Mouse (Mus musculus): Measurements from ENCODE around the gene Cbfa2t3.

The Cbfa2t3 gene

GRCm38 (mm10) chr8:122610612-122611277 lies 88.2 kb downstream of the Cbfa2t3 start:
- DNase-seq (ENCODE audit: low spot score in 2 of 2) = peak in 1 of 2 experiments; percentile 22

- no peak for DNase-seq (ENCODE audit: low spot score in 2 of 2)
These were observed 88.7 kb downstream of the Cbfa2t3 start for GRCm38 (mm10) chr8:122610209-122610608.

GRCm38 (mm10) chr8:122606810-122607209 lies 92.1 kb downstream of the Cbfa2t3 start:
- no peak for DNase-seq (ENCODE audit: low spot score in 2 of 2)

- DNase-seq (ENCODE audit: low spot score in 2 of 2) = no peak
These were observed 93.5 kb downstream of the Cbfa2t3 start for GRCm38 (mm10) chr8:122605367-122605766.

- no peak for DNase-seq (ENCODE audit: low spot score in 2 of 2)
These were observed 94.3 kb downstream of the Cbfa2t3 start for GRCm38 (mm10) chr8:122604640-122605039.

- no peak for DNase-seq (ENCODE audit: low spot score in 2 of 2)
These were observed 98.2 kb downstream of the Cbfa2t3 start for GRCm38 (mm10) chr8:122600666-122601065.

- no peak for DNase-seq (ENCODE audit: low spot score in 2 of 2)
These were observed 102.9 kb downstream of the Cbfa2t3 start for GRCm38 (mm10) chr8:122596031-122596430.

GRCm38 (mm10) chr8:122593783-122594507 lies 105.0 kb downstream of the Cbfa2t3 start:
- DNase-seq (ENCODE audit: low spot score in 2 of 2) = no peak

GRCm38 (mm10) chr8:122593240-122593639 lies 105.7 kb downstream of the Cbfa2t3 start:
- no peak for DNase-seq (ENCODE audit: low spot score in 2 of 2)

GRCm38 (mm10) chr8:122586749-122587148 lies 112.2 kb downstream of the Cbfa2t3 start:
- no peak for DNase-seq (ENCODE audit: low spot score in 2 of 2)

- no peak for DNase-seq (ENCODE audit: low spot score in 2 of 2)
These were observed 112.7 kb downstream of the Cbfa2t3 start for GRCm38 (mm10) chr8:122586171-122586570.

- no peak for DNase-seq (ENCODE audit: low spot score in 2 of 2)
These were observed 113.5 kb downstream of the Cbfa2t3 start for GRCm38 (mm10) chr8:122585411-122585891.

- DNase-seq (ENCODE audit: low spot score in 2 of 2) = no peak
These were observed 113.9 kb downstream of the Cbfa2t3 start for GRCm38 (mm10) chr8:122584981-122585380.

GRCm38 (mm10) chr8:122580926-122581325 lies 118.0 kb downstream of the Cbfa2t3 start:
- DNase-seq (ENCODE audit: low spot score in 2 of 2) = no peak

GRCm38 (mm10) chr8:122579196-122579595 lies 119.7 kb downstream of the Cbfa2t3 start:
- DNase-seq (ENCODE audit: low spot score in 2 of 2) = no peak

- DNase-seq (ENCODE audit: low spot score in 2 of 2) = no peak
These were observed 121.8 kb downstream of the Cbfa2t3 start for GRCm38 (mm10) chr8:122577116-122577515.

GRCm38 (mm10) chr8:122576648-122577022 lies 122.3 kb downstream of the Cbfa2t3 start, which contains the start of gene Aprt:
TSS of gene Aprt (minus strand) at chr8:122576909.
- DNase-seq (ENCODE audit: low spot score in 2 of 2) = peak; percentile 87 to 95

GRCm38 (mm10) chr8:122575735-122576647 lies 122.9 kb downstream of the Cbfa2t3 start:
- no peak for DNase-seq (ENCODE audit: low spot score in 2 of 2)

- DNase-seq (ENCODE audit: low spot score in 2 of 2) = no peak
These were observed 123.6 kb downstream of the Cbfa2t3 start for GRCm38 (mm10) chr8:122575286-122575685.
